Mouse (Mus musculus): ENCODE measurements around the gene Plagl2. TPM values are rescaled to one million over a fixed set of nuclear protein-coding genes. Genes with fewer than 3 reads are reported as not detected.

The Plagl2 gene
- polyA plus RNA-seq, 1 experiment = 12.4 TPM

DNA sequence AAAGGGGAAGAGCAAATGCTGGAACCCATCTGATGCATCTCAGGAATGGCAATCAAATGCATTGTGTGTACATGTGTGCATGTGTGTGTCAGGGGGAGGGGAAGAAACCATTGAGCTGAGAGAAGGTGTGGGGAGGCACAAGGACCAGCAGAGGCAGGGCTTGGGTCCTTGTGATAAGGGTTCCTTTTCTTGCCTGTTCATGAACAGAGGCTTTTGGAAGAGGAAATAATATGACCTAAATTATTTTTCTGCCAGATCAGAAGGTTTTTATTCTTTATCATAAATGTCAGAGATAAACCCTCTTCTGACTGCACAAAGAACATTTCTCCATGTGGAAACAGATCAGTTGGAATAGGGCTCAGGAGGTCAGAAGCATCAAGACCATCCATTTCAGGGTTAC is 19.1 kb downstream of the Plagl2 start:
- Histone ChIP-seq H3K4me1 (ENCODE audit: control insufficient read depth, insufficient read depth, low read length) (peaks cover 8% of the 10 kb centered on the region), H3K4me3 (replicated peaks; ENCODE audit: extremely low read depth, low read depth, low read length) (no peak overlapping the region)
- DNase-seq = no peak
- TF ChIP-seq POLR2A (IDR thresholded peaks at IDR 0.05; ENCODE audit: borderline replicate concordance, extremely low read depth, low read depth, low read length) (no peak), CTCF (IDR thresholded peaks at IDR 0.05; ENCODE audit: insufficient read depth, low read length) (no peak)

DNA sequence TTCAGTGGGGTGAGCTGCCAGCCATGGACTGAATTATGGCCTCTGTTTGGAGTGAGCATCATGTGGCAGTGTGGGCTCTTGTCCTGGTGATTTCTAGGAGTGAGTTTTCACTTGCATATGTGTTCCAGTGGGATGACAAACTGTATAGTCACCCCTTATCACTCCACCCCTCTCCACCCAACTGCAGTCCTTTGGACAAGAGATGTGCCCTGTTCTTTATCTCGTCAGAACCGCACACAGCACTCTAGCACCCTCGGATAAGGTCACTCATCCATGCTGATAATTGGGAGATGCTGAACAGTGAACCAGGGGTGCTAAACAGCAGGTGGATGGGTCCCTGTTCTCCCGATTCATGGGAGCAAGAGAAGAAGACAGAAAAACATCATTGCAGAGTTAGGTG is 19.6 kb downstream of the Plagl2 start:
- DNase-seq = no peak
- TF ChIP-seq CTCF (IDR thresholded peaks at IDR 0.05; ENCODE audit: insufficient read depth, low read length) (no peak), POLR2A (IDR thresholded peaks at IDR 0.05; ENCODE audit: borderline replicate concordance, extremely low read depth, low read depth, low read length) (no peak)
- H3K4me1 ChIP-seq (ENCODE audit: control insufficient read depth, insufficient read depth, low read length) = peaks cover 8% of the 10 kb centered on the region
- no peak overlapping the region for H3K4me3 ChIP-seq (replicated peaks; ENCODE audit: extremely low read depth, low read depth, low read length)
- WGBS = 83% methylated on average over 4 of the region's 4 CpGs

DNA sequence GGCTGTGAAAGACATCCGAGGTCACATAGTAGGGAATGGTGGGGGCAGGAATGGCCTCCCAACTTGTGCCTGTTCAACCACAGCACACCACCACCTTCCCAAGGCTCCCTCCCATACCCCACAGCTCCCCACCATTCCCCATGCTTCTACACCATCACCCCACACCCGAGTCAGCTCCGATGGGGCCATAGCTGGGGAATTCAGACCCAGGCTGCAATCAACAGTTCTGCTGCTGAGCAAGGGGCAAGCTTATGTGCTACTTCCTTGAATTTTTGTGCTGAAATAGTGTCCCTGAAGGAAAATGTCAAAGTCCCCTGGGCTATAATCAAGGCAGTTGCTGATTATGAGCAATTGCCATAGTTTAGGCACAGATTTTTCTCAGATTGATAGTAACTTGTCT is 22.7 kb downstream of the Plagl2 start:
- TF ChIP-seq CTCF (IDR thresholded peaks at IDR 0.05; ENCODE audit: insufficient read depth, low read length) = no peak
- TF ChIP-seq POLR2A (IDR thresholded peaks at IDR 0.05; ENCODE audit: borderline replicate concordance, extremely low read depth, low read depth, low read length) = no peak
- WGBS = 64% methylated on average over 3 of the region's 3 CpGs

DNA sequence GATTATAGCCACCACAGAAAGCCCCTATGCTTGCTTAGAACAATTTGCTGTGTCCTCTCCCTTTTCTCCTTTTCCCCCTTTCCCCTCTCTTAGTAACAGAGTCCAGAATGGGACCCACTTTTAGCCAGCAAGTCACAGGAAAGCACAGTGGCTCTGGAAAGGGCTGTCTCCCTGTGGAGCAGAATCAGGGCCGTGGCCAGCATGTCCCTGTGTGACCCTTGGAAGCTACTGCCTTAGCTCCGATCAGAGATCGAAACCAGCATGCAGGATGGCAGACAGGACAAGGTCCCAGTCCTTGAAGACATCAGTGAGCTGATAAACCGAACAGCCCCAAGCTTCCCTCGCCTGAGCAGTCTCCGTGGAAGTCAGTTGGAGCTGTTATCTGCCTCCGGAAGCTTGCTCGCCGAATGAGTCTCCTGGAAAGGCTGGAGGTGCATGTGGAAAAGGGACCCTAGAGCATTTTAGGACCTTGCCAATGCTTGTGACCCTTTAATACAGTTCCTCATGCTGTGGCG is 23.3 kb downstream of the Plagl2 start:
- Histone ChIP-seq H3K4me3 (replicated peaks; ENCODE audit: extremely low read depth, low read depth, low read length) (no peak overlapping the region), H3K4me1 (ENCODE audit: control insufficient read depth, insufficient read depth, low read length) (peaks cover 4% of the 10 kb centered on the region)
- 82% methylated on average over 10 of the region's 10 CpGs for WGBS
- TF ChIP-seq CTCF (IDR thresholded peaks at IDR 0.05; ENCODE audit: insufficient read depth, low read length) (no peak), POLR2A (IDR thresholded peaks at IDR 0.05; ENCODE audit: borderline replicate concordance, extremely low read depth, low read depth, low read length) (no peak)
- DNase-seq = no peak

More for the DNA sequence above, 22.7 kb downstream of the Plagl2 start:
- H3K4me1 ChIP-seq (ENCODE audit: control insufficient read depth, insufficient read depth, low read length) = peaks cover 4% of the 10 kb centered on the region
- no peak overlapping the region for H3K4me3 ChIP-seq (replicated peaks; ENCODE audit: extremely low read depth, low read depth, low read length)
- no peak for DNase-seq

DNA sequence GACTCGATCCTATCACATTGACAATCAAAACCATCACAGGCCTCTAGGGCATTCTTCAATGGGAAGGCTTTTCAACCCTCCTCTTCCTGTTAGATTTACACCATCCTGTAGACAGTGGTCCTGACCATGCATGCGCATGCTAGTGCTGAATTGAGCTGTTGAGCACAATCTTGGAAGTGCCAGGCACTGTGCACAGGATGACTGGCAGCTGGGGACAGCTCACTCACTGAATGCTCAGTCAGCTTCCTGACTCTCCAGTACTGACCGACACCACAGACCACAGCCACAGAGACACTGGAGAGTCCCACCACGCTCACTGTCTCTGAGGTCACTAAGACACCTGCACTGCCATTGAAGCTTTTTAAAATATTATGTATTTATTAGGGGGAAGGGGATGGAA is 25.8 kb downstream of the Plagl2 start:
- 63% methylated on average over 4 of the region's 4 CpGs for WGBS
- no peak for DNase-seq
- H3K4me1 ChIP-seq (ENCODE audit: control insufficient read depth, insufficient read depth, low read length) = peaks cover 4% of the 10 kb centered on the region
- no peak overlapping the region for H3K4me3 ChIP-seq (replicated peaks; ENCODE audit: extremely low read depth, low read depth, low read length)
- TF ChIP-seq CTCF (IDR thresholded peaks at IDR 0.05; ENCODE audit: insufficient read depth, low read length) (no peak), POLR2A (IDR thresholded peaks at IDR 0.05; ENCODE audit: borderline replicate concordance, extremely low read depth, low read depth, low read length) (no peak)

DNA sequence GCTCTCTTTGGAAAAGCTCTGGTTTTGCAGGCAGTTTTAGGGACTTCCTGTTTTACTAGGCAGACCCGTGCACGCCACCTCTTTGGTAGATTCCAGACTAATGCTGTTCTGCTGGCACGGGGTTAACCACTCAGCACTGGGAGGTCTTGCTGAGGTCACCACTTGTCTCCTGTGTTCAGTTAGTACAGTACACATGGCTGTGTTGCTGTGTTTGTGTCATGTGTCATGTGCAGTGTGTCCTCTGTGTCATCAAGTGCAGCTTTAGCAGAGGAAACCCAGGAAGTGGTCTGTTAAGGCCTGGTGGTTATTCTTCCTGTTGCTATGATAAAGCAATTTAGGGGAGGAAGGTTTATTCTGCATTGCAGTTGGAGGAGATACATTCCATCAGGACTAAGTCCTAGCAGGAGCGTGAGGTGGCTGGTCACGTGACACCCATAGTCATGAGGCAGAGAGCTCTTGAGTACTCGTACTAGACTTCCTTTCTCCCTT is 26.4 kb downstream of the Plagl2 start:
- Histone ChIP-seq H3K4me1 (ENCODE audit: control insufficient read depth, insufficient read depth, low read length) (peaks cover 4% of the 10 kb centered on the region), H3K4me3 (replicated peaks; ENCODE audit: extremely low read depth, low read depth, low read length) (no peak overlapping the region)
- no peak for TF ChIP-seq POLR2A (IDR thresholded peaks at IDR 0.05; ENCODE audit: borderline replicate concordance, extremely low read depth, low read depth, low read length)
- TF ChIP-seq CTCF (IDR thresholded peaks at IDR 0.05; ENCODE audit: insufficient read depth, low read length) = no peak
- 32% methylated on average over 6 of the region's 6 CpGs for WGBS
- no peak for DNase-seq

DNA sequence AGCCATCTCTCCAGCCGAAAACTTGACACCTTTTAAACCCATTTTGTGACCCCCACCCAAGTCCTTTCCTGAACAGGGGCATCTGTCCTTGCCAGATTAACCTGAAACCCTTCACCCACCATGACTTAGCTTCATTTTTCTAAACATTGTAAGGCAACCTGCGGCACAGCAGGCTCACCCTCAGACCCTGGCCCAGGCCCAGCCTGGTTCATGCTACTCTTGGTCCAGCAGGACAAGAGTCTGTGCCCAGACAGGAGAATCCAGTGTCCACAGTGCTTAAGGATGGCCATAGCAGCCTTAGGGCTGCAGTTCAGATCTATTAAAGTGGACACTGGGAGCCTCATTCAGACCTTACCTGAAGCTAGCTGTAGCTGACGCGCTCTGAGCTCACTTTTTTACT is 27.9 kb downstream of the Plagl2 start:
- Histone ChIP-seq H3K4me3 (replicated peaks; ENCODE audit: extremely low read depth, low read depth, low read length) (no peak overlapping the region), H3K4me1 (ENCODE audit: control insufficient read depth, insufficient read depth, low read length) (peaks cover 4% of the 10 kb centered on the region)
- no peak for TF ChIP-seq POLR2A (IDR thresholded peaks at IDR 0.05; ENCODE audit: borderline replicate concordance, extremely low read depth, low read depth, low read length)
- no peak for TF ChIP-seq CTCF (IDR thresholded peaks at IDR 0.05; ENCODE audit: insufficient read depth, low read length)
- 91% methylated on average over 4 of the region's 4 CpGs for WGBS
- DNase-seq = no peak

DNA sequence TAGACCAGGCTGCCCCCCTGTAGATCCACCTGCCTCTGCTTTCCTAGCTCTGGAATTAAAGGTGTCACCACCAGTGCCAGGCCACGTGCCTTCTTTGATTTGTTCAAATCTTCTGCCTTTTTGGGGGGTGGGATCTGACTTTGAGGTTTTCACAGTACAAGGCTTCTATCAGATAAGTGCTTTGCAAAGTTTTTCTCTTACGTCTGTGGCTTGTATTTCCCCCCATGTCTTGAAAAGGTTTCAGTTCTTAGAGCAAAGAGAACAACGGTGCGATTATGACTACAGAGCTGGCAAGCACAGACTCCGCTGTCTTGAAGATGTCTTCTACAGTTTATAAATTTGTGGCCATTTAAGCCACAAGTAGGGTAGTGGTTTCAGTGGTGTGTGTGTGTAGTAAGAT is 29.8 kb downstream of the Plagl2 start:
- H3K4me1 ChIP-seq (ENCODE audit: control insufficient read depth, insufficient read depth, low read length) = peaks cover 4% of the 10 kb centered on the region
- TF ChIP-seq POLR2A (IDR thresholded peaks at IDR 0.05; ENCODE audit: borderline replicate concordance, extremely low read depth, low read depth, low read length) = no peak
- no peak for TF ChIP-seq CTCF (IDR thresholded peaks at IDR 0.05; ENCODE audit: insufficient read depth, low read length)
- no peak overlapping the region for H3K4me3 ChIP-seq (replicated peaks; ENCODE audit: extremely low read depth, low read depth, low read length)
- 80% methylated on average over 5 of the region's 5 CpGs for WGBS
- DNase-seq = no peak

DNA sequence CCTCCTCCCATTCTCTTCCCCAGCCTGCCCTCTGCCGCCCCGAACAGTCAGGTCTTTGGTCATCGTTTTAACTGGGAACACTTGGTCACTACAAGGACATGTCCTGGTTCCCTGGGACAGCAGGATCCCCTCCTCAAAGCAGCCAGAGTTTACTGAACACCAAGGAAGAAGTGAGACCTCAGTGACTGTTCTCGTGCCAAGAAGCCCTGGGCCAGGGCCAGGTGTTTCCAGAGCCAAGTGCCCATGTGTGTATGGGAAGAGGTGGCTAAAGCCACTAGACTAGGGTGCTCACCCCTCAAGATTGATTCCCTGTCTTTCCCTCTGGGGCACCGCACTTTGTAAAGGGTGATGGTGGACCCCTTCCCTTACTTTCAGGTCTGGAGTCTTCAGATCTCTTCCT is 31.9 kb downstream of the Plagl2 start:
- no peak for DNase-seq
- no peaks in the 10 kb centered on the region for H3K4me1 ChIP-seq (ENCODE audit: control insufficient read depth, insufficient read depth, low read length)
- H3K4me3 ChIP-seq (replicated peaks; ENCODE audit: extremely low read depth, low read depth, low read length) = no peak overlapping the region
- TF ChIP-seq CTCF (IDR thresholded peaks at IDR 0.05; ENCODE audit: insufficient read depth, low read length) (no peak), POLR2A (IDR thresholded peaks at IDR 0.05; ENCODE audit: borderline replicate concordance, extremely low read depth, low read depth, low read length) (no peak)
- 67% methylated on average over 5 of the region's 5 CpGs for WGBS

DNA sequence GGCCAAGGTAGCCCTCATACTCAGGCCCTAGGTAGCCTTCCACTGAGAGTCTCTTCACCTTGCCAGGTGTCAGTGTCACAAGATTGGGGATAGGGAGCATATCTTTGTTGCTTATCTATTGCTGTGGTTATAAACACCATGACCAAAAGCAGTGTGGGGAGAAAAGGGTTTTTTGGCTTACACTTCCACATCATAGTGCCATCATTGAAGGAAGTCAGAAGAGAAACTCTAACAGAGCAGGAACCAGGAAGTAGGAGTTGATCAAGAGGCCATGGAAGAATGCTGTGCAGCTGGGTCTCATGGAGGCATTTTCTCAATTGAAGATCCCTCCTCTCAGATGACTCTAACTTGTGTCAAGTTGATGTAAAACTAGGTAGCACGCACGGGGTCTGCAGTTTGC is 33.1 kb downstream of the Plagl2 start:
- Histone ChIP-seq H3K4me1 (ENCODE audit: control insufficient read depth, insufficient read depth, low read length) (no peaks in the 10 kb centered on the region), H3K4me3 (replicated peaks; ENCODE audit: extremely low read depth, low read depth, low read length) (no peak overlapping the region)
- TF ChIP-seq POLR2A (IDR thresholded peaks at IDR 0.05; ENCODE audit: borderline replicate concordance, extremely low read depth, low read depth, low read length) (no peak), CTCF (IDR thresholded peaks at IDR 0.05; ENCODE audit: insufficient read depth, low read length) (no peak)
- DNase-seq = no peak
- 98% methylated on average over 2 of the region's 2 CpGs for WGBS
